Mouse (Mus musculus) ovary, postnatal 14 days (tissue): ENCODE data around the gene Osbpl9.

Experiments used
- DNase-seq: peaks from one replicate; pipeline ENCODE4 v3.0.0; 2022; ENCODE audit warnings: low spot score

Gene Osbpl9

GRCm38 (mm10) chr4:109103145-109103883 lies 98.8 kb downstream of the Osbpl9 start:
- DNase-seq: no peak

- DNase-seq: no peak
Measured at GRCm38 (mm10) chr4:109102574-109102973, 99.5 kb downstream of the Osbpl9 start.

- no peak for DNase-seq
Measured at GRCm38 (mm10) chr4:109098861-109099260, 103.2 kb downstream of the Osbpl9 start.

- DNase-seq: no peak
Measured at GRCm38 (mm10) chr4:109094269-109094668, 107.8 kb downstream of the Osbpl9 start.

- DNase-seq: no peak
Measured at GRCm38 (mm10) chr4:109092344-109092743, 109.7 kb downstream of the Osbpl9 start.

GRCm38 (mm10) chr4:109091241-109091777 lies 110.8 kb downstream of the Osbpl9 start:
- DNase-seq: no peak

- no peak for DNase-seq
Measured at GRCm38 (mm10) chr4:109089999-109090398, 112.1 kb downstream of the Osbpl9 start.

- no peak for DNase-seq
Measured at GRCm38 (mm10) chr4:109089171-109089570, 112.9 kb downstream of the Osbpl9 start.

GRCm38 (mm10) chr4:109080118-109080517 lies 122.0 kb downstream of the Osbpl9 start:
- DNase-seq: no peak

- no peak for DNase-seq
Measured at GRCm38 (mm10) chr4:109079676-109080075, 122.4 kb downstream of the Osbpl9 start.

- no peak for DNase-seq
Measured at GRCm38 (mm10) chr4:109078941-109079340, 123.1 kb downstream of the Osbpl9 start.

GRCm38 (mm10) chr4:109073296-109073695 lies 128.8 kb downstream of the Osbpl9 start:
- no peak for DNase-seq

GRCm38 (mm10) chr4:109072891-109073290 lies 129.2 kb downstream of the Osbpl9 start:
- no peak for DNase-seq

- no peak for DNase-seq
Measured at GRCm38 (mm10) chr4:109065714-109066113, 136.4 kb downstream of the Osbpl9 start.

- DNase-seq: no peak
Measured at GRCm38 (mm10) chr4:109064941-109065340, 137.1 kb downstream of the Osbpl9 start.

GRCm38 (mm10) chr4:109059255-109059821 lies 142.7 kb downstream of the Osbpl9 start:
- DNase-seq: no peak

GRCm38 (mm10) chr4:109057640-109058039 lies 144.4 kb downstream of the Osbpl9 start:
- DNase-seq: no peak

- DNase-seq: no peak
Measured at GRCm38 (mm10) chr4:109056351-109056750, 145.7 kb downstream of the Osbpl9 start.

GRCm38 (mm10) chr4:109054003-109054402 lies 148.1 kb downstream of the Osbpl9 start:
- DNase-seq: no peak

- no peak for DNase-seq
Measured at GRCm38 (mm10) chr4:109052282-109052681, 149.8 kb downstream of the Osbpl9 start.

- DNase-seq: no peak
Measured at GRCm38 (mm10) chr4:109048258-109048657, 153.8 kb downstream of the Osbpl9 start.

- no peak for DNase-seq
Measured at GRCm38 (mm10) chr4:109043756-109044155, 158.3 kb downstream of the Osbpl9 start.

- DNase-seq: no peak
Measured at GRCm38 (mm10) chr4:109043294-109043693, 158.8 kb downstream of the Osbpl9 start.
